Mouse (Mus musculus) yolk sac, embryonic 10.5 days (tissue): ENCODE measurements at regions not wholly inside any gene's neighbourhood (a gene's known extent, or its start where the extent isn't known, plus 50 kb on each side); places are given as distances from the start of the nearest gene placed in this dataset.

Experiments used
- DNase-seq: peaks from one replicate; pipeline ENCODE4 v3.0.0-alpha.2; 2017; ENCODE audit warnings: low spot score

GRCm38 (mm10) chr4:71218060-71218459 is 539.7 kb downstream of the Gm11232 start:
- no peak for DNase-seq

GRCm38 (mm10) chr4:71187801-71188200 is 570.0 kb downstream of the Gm11232 start:
- no peak for DNase-seq

GRCm38 (mm10) chr4:71177661-71178060 is 580.1 kb downstream of the Gm11232 start:
- DNase-seq = no peak

- DNase-seq = no peak
These were observed 592.0 kb downstream of the Gm11232 start for GRCm38 (mm10) chr4:71165802-71166201.

GRCm38 (mm10) chr4:71131670-71132317 is 597.0 kb upstream of the Megf9 start:
- DNase-seq = no peak

GRCm38 (mm10) chr4:71130946-71131669 is 596.3 kb upstream of the Megf9 start:
- DNase-seq = peak; percentile 2

- no peak for DNase-seq
These were observed 594.5 kb upstream of the Megf9 start for GRCm38 (mm10) chr4:71129306-71129705.
